Mouse (Mus musculus) thymus, adult 2 months (tissue): ENCODE data around the gene Rrp36. TPM values are rescaled to one million over a fixed set of nuclear protein-coding genes. Genes with fewer than 3 reads are reported as not detected.

Experiments used
- DNase-seq: peaks from one replicate; pipeline ENCODE4 v3.0.0; 2021
- H3K27ac ChIP-seq: fragments of 200-500 bp; 2 replicates; pipeline ENCODE4 v1.5.1; 2012; ENCODE audit warnings: low read length, control low read depth; ENCODE audit not compliant: control insufficient read depth, insufficient read depth
- H3K27me3 ChIP-seq: fragments of 200-500 bp; 2 replicates; pipeline ENCODE4 v1.6.1; 2012; ENCODE audit warnings: mild to moderate bottlenecking, low read length, moderate library complexity, mixed read lengths; ENCODE audit not compliant: control insufficient read depth, insufficient read depth
- H3K36me3 ChIP-seq: fragments of 200-500 bp; 2 replicates; pipeline ENCODE4 v1.6.1; 2012; ENCODE audit warnings: mild to moderate bottlenecking, low read length, moderate library complexity; ENCODE audit not compliant: control insufficient read depth, insufficient read depth
- H3K4me1 ChIP-seq: fragments of 200-500 bp; replicated peaks from 2 replicates; pipeline ENCODE4 v1.6.1; 2012; ENCODE audit warnings: low read length; ENCODE audit not compliant: control insufficient read depth, insufficient read depth
- H3K4me3 ChIP-seq: fragments of 200-500 bp; 2 replicates; pipeline ENCODE4 v1.5.1; 2012; ENCODE audit warnings: mild to moderate bottlenecking, low read length, control low read depth, moderate library complexity; ENCODE audit not compliant: control insufficient read depth, insufficient read depth
- CTCF ChIP-seq: fragments of 200-500 bp; IDR thresholded peaks from 2 replicates; pipeline ENCODE4 v1.5.1; 2012; ENCODE audit warnings: mild to moderate bottlenecking, control low read depth, low read length, moderate library complexity, borderline replicate concordance; ENCODE audit not compliant: control insufficient read depth, poor library complexity, insufficient read depth; ENCODE audit errors: extremely low read depth
- POLR2A ChIP-seq: fragments of 200-500 bp; IDR thresholded peaks from 2 replicates; pipeline ENCODE4 v1.6.1; 2012; ENCODE audit warnings: mild to moderate bottlenecking, low read length, control low read depth, moderate library complexity; ENCODE audit not compliant: control insufficient read depth, poor library complexity, insufficient read depth; ENCODE audit errors: extremely low read depth
- WGBS: fragments of 180-500 bp; shearing (Covaris S2); methylation state at CpG from one replicate; pipeline ENCODE4 v1.1.7; 2018; 5-methylcytosine and 5-hydroxymethylcytosine counted together
- polyA plus RNA-seq: library from polyadenylated mRNA; depleted of rRNA; stranded (reverse); fragments of >200 nt; gene quantifications from 2 replicates; pipeline ENCODE4 v1.2.3, GENCODE M21; 2012

Gene Rrp36
- polyA plus RNA-seq, 1 experiment: 47.8 TPM

- H3K4me3 ChIP-seq: no peak overlapping the region
- H3K4me1 ChIP-seq: peaks cover 19% of the 10 kb centered on the region
- H3K27ac ChIP-seq: no peak overlapping the region
- 0 out of 2 replicates have a peak, but pooled peaks cover 2% of the 10 kb centered on the region for H3K27me3 ChIP-seq
- no peaks in the 10 kb centered on the region for H3K36me3 ChIP-seq
- WGBS: 78% methylated on average over 12 of the region's 12 CpGs
- no peak for DNase-seq
- TF ChIP-seq POLR2A (no peak), CTCF (no peak)
These were observed 49.6 kb downstream of the Rrp36 start for GRCm38 (mm10) chr17:46624598-46624997.

- WGBS: 59% methylated on average over 10 of the region's 10 CpGs
- no peak overlapping the region for H3K4me3 ChIP-seq
- TF ChIP-seq POLR2A: no peak
- TF ChIP-seq CTCF: no peak
- peaks cover 16% of the 10 kb centered on the region for H3K4me1 ChIP-seq
- DNase-seq: no peak
- H3K27ac ChIP-seq: no peak overlapping the region
- no peaks in the 10 kb centered on the region for H3K36me3 ChIP-seq
- H3K27me3 ChIP-seq: 0 out of 2 replicates have a peak, but pooled peaks cover 2% of the 10 kb centered on the region
These were observed 50.2 kb downstream of the Rrp36 start for GRCm38 (mm10) chr17:46623819-46624557.

GRCm38 (mm10) chr17:46622269-46622668 is 51.9 kb downstream of the Rrp36 start:
- TF ChIP-seq CTCF: no peak
- TF ChIP-seq POLR2A: no peak
- no peak for DNase-seq
- no peak overlapping the region for H3K27ac ChIP-seq
- H3K4me1 ChIP-seq: peaks cover 8% of the 10 kb centered on the region; the same call in 1 of the 2 replicates
- H3K27me3 ChIP-seq: no peaks in the 10 kb centered on the region
- 19% methylated on average over 11 of the region's 11 CpGs for WGBS
- no peaks in the 10 kb centered on the region for H3K36me3 ChIP-seq
- no peak overlapping the region for H3K4me3 ChIP-seq

DNA sequence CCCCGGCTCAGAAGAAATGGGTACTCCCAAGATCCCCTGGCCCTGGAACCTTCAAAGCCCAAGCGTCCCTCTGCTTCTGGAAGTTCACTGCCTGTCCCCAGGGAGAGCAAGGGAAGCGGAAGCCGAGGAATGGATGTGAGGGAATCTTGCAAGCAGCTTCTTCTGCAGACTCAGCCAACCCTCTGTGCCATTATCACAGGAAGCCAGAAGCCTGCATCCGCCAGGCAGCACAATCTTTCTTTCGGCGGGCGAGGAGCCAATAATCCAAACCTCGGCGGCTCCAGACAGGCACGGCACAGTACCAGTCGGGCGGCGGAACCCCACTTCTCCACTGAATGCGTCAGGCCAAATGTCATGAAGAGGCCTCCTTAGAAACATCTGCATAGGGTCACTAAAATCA is 52.8 kb downstream of the Rrp36 start:
- H3K27ac ChIP-seq: no peak overlapping the region
- no peaks in the 10 kb centered on the region for H3K27me3 ChIP-seq
- 92% methylated on average over 15 of the region's 15 CpGs for WGBS
- no peak for DNase-seq
- H3K4me3 ChIP-seq: no peak overlapping the region
- no peak for TF ChIP-seq POLR2A
- no peak for TF ChIP-seq CTCF
- no peaks in the 10 kb centered on the region for H3K36me3 ChIP-seq
- peaks cover 8% of the 10 kb centered on the region; the same call in 1 of the 2 replicates for H3K4me1 ChIP-seq

- no peak overlapping the region for H3K27ac ChIP-seq
These were observed 54.3 kb downstream of the Rrp36 start for GRCm38 (mm10) chr17:46619683-46620357.

DNA sequence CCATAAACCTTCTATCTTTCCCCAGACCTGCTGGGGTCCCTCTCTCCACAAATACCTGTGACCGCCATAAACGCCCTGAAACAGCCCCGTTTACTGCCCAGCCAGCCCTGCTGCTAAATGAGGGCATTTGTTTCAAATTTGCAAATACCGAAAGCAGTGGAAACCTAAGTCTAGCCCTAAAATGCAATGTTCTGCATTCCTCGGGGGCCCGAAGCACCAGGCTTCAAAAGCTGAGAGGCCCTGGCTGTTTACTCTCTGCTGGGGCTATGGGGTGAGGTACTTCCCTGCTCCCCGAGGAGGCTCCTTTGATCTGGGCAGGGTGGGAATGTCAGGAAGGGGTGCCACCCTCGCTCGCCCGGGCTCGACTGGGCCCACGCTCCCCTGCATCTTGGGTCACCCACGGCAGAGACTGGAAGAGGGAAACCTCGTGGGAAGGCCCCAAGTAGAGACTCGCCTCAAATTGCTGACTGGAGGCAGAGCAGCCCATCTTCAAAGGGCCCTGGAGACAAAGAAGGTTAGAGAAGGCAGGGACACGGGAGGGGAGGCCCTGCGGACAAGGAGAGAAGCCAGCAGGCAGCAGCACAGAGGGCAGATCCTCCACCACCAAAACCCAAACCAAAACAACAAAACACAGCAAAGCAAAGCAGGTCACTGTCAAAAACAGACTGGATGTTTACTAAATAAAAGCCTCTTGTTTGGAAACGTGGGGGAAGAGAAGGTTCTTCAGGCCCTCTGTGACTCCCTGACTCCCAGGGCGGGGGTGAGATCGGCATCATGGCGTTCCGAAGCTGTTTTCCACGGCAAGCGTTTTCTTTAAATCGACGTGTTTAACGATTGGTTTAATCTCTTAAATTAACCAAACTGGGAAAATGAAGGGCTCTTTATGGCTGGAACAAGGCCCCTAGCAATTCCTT is 55.1 kb downstream of the Rrp36 start:
- Histone ChIP-seq H3K36me3 (no peaks in the 10 kb centered on the region), H3K27me3 (no peaks in the 10 kb centered on the region), H3K27ac (no peak overlapping the region), H3K4me3 (no peak overlapping the region), H3K4me1 (peaks cover 8% of the 10 kb centered on the region; the same call in 1 of the 2 replicates)
- WGBS: 81% methylated on average over 27 of the region's 27 CpGs
- TF ChIP-seq POLR2A (no peak), CTCF (no peak)
- DNase-seq: no peak

More at GRCm38 (mm10) chr17:46619683-46620357, 54.3 kb downstream of the Rrp36 start:
- Histone ChIP-seq H3K36me3 (no peaks in the 10 kb centered on the region), H3K27me3 (no peaks in the 10 kb centered on the region), H3K4me1 (peaks cover 8% of the 10 kb centered on the region; the same call in 1 of the 2 replicates), H3K4me3 (no peak overlapping the region)
- DNase-seq: no peak
- 91% methylated on average over 16 of the region's 16 CpGs for WGBS
- TF ChIP-seq POLR2A: no peak
- no peak for TF ChIP-seq CTCF

DNA sequence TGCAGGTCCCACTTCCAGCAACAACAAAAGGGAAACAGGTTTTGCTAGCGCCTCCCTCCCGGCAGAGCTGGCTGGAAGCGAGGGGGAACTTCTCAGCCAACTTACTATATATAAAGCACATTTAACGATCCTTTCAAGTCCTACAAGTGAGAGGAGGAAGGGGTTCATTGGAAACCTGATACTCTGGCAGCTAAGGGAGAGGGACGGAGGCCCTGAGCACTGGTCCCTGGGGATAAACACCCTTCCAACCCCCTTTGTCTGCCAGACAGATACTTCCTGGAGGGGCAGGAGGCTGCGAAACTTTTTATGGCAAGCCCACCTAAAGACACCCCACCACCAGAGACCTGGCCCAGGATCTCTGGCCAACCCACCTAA is 55.8 kb downstream of the Rrp36 start:
- TF ChIP-seq CTCF: no peak
- TF ChIP-seq POLR2A: no peak
- Histone ChIP-seq H3K27me3 (no peaks in the 10 kb centered on the region), H3K4me3 (no peak overlapping the region), H3K27ac (no peak overlapping the region), H3K36me3 (no peaks in the 10 kb centered on the region), H3K4me1 (peaks cover 8% of the 10 kb centered on the region; the same call in 1 of the 2 replicates)
- no peak for DNase-seq
- 79% methylated on average over 6 of the region's 6 CpGs for WGBS
